Mouse (Mus musculus): ENCODE results near the gene Crtc3. TPM values are rescaled to one million over a fixed set of nuclear protein-coding genes. Genes with fewer than 3 reads are reported as not detected.
A peak's percentile ranks its signal among the peaks of the same experiment; 100 is the strongest.

The Crtc3 gene
- polyA plus RNA-seq, 1 experiment from 2014 or later = 33.5 TPM

- no peak overlapping the region for H3K4me3 ChIP-seq (replicated peaks)
- H3K36me3 ChIP-seq = no peaks in the 10 kb centered on the region; the same call in 1 of the 2 replicates
- H3K27me3 ChIP-seq = no peaks in the 10 kb centered on the region
- no peak overlapping the region for H3K9ac ChIP-seq
- WGBS = 83% methylated on average over 7 of the region's 7 CpGs
- H3K9me3 ChIP-seq (replicated peaks) = no peaks in the 10 kb centered on the region
- ATAC-seq (ENCODE audit: insufficient number of reproducible peaks, low FRiP score, low TSS enrichment, low read depth) = no peak
- H3K4me1 ChIP-seq = peaks cover 54% of the 10 kb centered on the region
- no peak overlapping the region for H3K4me2 ChIP-seq (replicated peaks)
- H3K27ac ChIP-seq (replicated peaks) = no peak overlapping the region
Measured at GRCm38 (mm10) chr7:80654393-80654792, 34.3 kb downstream of the Crtc3 start.

- ATAC-seq (ENCODE audit: insufficient number of reproducible peaks, low FRiP score, low TSS enrichment, low read depth) = no peak
- Histone ChIP-seq H3K27ac (replicated peaks) (no peak overlapping the region), H3K27me3 (no peaks in the 10 kb centered on the region), H3K9ac (no peak overlapping the region), H3K36me3 (no peaks in the 10 kb centered on the region; the same call in 1 of the 2 replicates), H3K4me1 (peaks cover 54% of the 10 kb centered on the region), H3K4me2 (replicated peaks) (no peak overlapping the region), H3K4me3 (replicated peaks) (no peak overlapping the region), H3K9me3 (replicated peaks) (no peaks in the 10 kb centered on the region)
- WGBS = 91% methylated on average over 7 of the region's 7 CpGs
Measured at GRCm38 (mm10) chr7:80653971-80654370, 34.7 kb downstream of the Crtc3 start.

GRCm38 (mm10) chr7:80653077-80653476 is 35.6 kb downstream of the Crtc3 start:
- Histone ChIP-seq H3K27ac (replicated peaks) (peak overlapping the region; percentile 71), H3K4me1 (peaks cover 52% of the 10 kb centered on the region), H3K4me3 (replicated peaks) (no peak overlapping the region), H3K27me3 (no peaks in the 10 kb centered on the region), H3K9ac (no peak overlapping the region), H3K36me3 (no peaks in the 10 kb centered on the region; the same call in 1 of the 2 replicates), H3K9me3 (replicated peaks) (no peaks in the 10 kb centered on the region), H3K4me2 (replicated peaks) (no peak overlapping the region)
- no peak for ATAC-seq (ENCODE audit: insufficient number of reproducible peaks, low FRiP score, low TSS enrichment, low read depth)
- whole genome bisulfite sequencing = 36% methylated on average over 10 of the region's 10 CpGs

- no peak for ATAC-seq (ENCODE audit: insufficient number of reproducible peaks, low FRiP score, low TSS enrichment, low read depth)
- H3K4me1 ChIP-seq = peaks cover 48% of the 10 kb centered on the region
- H3K36me3 ChIP-seq = no peaks in the 10 kb centered on the region; the same call in 1 of the 2 replicates
- H3K27me3 ChIP-seq = no peaks in the 10 kb centered on the region
- WGBS = 56% methylated on average over 5 of the region's 5 CpGs
- H3K4me2 ChIP-seq (replicated peaks) = no peak overlapping the region
- H3K9me3 ChIP-seq (replicated peaks) = no peaks in the 10 kb centered on the region
- H3K9ac ChIP-seq = no peak overlapping the region
- H3K27ac ChIP-seq (replicated peaks) = peak overlapping the region; percentile 71
- no peak overlapping the region for H3K4me3 ChIP-seq (replicated peaks)
Measured at GRCm38 (mm10) chr7:80652289-80652688, 36.4 kb downstream of the Crtc3 start.

GRCm38 (mm10) chr7:80647437-80647871 is 41.2 kb downstream of the Crtc3 start:
- H3K9me3 ChIP-seq (replicated peaks) = no peaks in the 10 kb centered on the region
- no peak overlapping the region for H3K4me2 ChIP-seq (replicated peaks)
- H3K27me3 ChIP-seq = no peaks in the 10 kb centered on the region
- 63% methylated on average over 7 of the region's 7 CpGs for WGBS
- H3K9ac ChIP-seq = no peak overlapping the region
- no peak overlapping the region for H3K27ac ChIP-seq (replicated peaks)
- no peak for ATAC-seq (ENCODE audit: insufficient number of reproducible peaks, low FRiP score, low TSS enrichment, low read depth)
- peaks cover 23% of the 10 kb centered on the region for H3K4me1 ChIP-seq
- no peaks in the 10 kb centered on the region; the same call in 1 of the 2 replicates for H3K36me3 ChIP-seq
- H3K4me3 ChIP-seq (replicated peaks) = no peak overlapping the region

GRCm38 (mm10) chr7:80646093-80647025 is 42.3 kb downstream of the Crtc3 start:
- Histone ChIP-seq H3K27me3 (no peaks in the 10 kb centered on the region), H3K4me3 (replicated peaks) (no peak overlapping the region), H3K4me2 (replicated peaks) (no peak overlapping the region), H3K36me3 (no peaks in the 10 kb centered on the region; the same call in 1 of the 2 replicates), H3K9ac (no peak overlapping the region), H3K4me1 (peaks cover 29% of the 10 kb centered on the region), H3K27ac (replicated peaks) (peak overlapping the region; percentile 11; the same call in 1 of the 2 replicates), H3K9me3 (replicated peaks) (no peaks in the 10 kb centered on the region)
- ATAC-seq (ENCODE audit: insufficient number of reproducible peaks, low FRiP score, low TSS enrichment, low read depth) = no peak
- 75% methylated on average over 10 of the region's 10 CpGs for WGBS

- H3K27ac ChIP-seq (replicated peaks) = 0 out of 2 replicates have a peak overlapping the region, but pooled peaks have one; percentile 12
- no peak overlapping the region for H3K4me2 ChIP-seq (replicated peaks)
- H3K36me3 ChIP-seq = no peaks in the 10 kb centered on the region
- H3K9ac ChIP-seq = no peak overlapping the region
- H3K9me3 ChIP-seq (replicated peaks) = no peaks in the 10 kb centered on the region
- no peak for ATAC-seq (ENCODE audit: insufficient number of reproducible peaks, low FRiP score, low TSS enrichment, low read depth)
- WGBS = 49% methylated on average over 8 of the region's 8 CpGs
- no peaks in the 10 kb centered on the region for H3K27me3 ChIP-seq
- H3K4me1 ChIP-seq = peaks cover 33% of the 10 kb centered on the region
- no peak overlapping the region for H3K4me3 ChIP-seq (replicated peaks)
Measured at GRCm38 (mm10) chr7:80642976-80643666, 45.6 kb downstream of the Crtc3 start.

GRCm38 (mm10) chr7:80642552-80642951 is 46.1 kb downstream of the Crtc3 start:
- Histone ChIP-seq H3K4me1 (peaks cover 33% of the 10 kb centered on the region), H3K9ac (no peak overlapping the region), H3K27me3 (no peaks in the 10 kb centered on the region), H3K36me3 (no peaks in the 10 kb centered on the region), H3K27ac (replicated peaks) (0 out of 2 replicates have a peak overlapping the region, but pooled peaks have one; percentile 12), H3K4me2 (replicated peaks) (no peak overlapping the region), H3K4me3 (replicated peaks) (no peak overlapping the region), H3K9me3 (replicated peaks) (no peaks in the 10 kb centered on the region)
- ATAC-seq (ENCODE audit: insufficient number of reproducible peaks, low FRiP score, low TSS enrichment, low read depth) = no peak
- 45% methylated on average over 5 of the region's 5 CpGs for WGBS

- Histone ChIP-seq H3K9me3 (replicated peaks) (no peaks in the 10 kb centered on the region), H3K36me3 (no peaks in the 10 kb centered on the region), H3K27ac (replicated peaks) (0 out of 2 replicates have a peak overlapping the region, but pooled peaks have one; percentile 12), H3K4me3 (replicated peaks) (no peak overlapping the region), H3K9ac (no peak overlapping the region), H3K27me3 (no peaks in the 10 kb centered on the region), H3K4me2 (replicated peaks) (no peak overlapping the region), H3K4me1 (peaks cover 37% of the 10 kb centered on the region)
- ATAC-seq (ENCODE audit: insufficient number of reproducible peaks, low FRiP score, low TSS enrichment, low read depth) = no peak; the same call in 1 of the 2 replicates
- WGBS = 72% methylated on average over 7 of the region's 7 CpGs
Measured at GRCm38 (mm10) chr7:80641899-80642298, 46.8 kb downstream of the Crtc3 start.

GRCm38 (mm10) chr7:80641497-80641896 is 47.2 kb downstream of the Crtc3 start:
- 19% methylated on average over 4 of the region's 4 CpGs for WGBS
- Histone ChIP-seq H3K27ac (replicated peaks) (no peak overlapping the region), H3K4me1 (peaks cover 41% of the 10 kb centered on the region), H3K36me3 (no peaks in the 10 kb centered on the region), H3K4me2 (replicated peaks) (no peak overlapping the region), H3K9ac (no peak overlapping the region), H3K27me3 (no peaks in the 10 kb centered on the region), H3K9me3 (replicated peaks) (no peaks in the 10 kb centered on the region), H3K4me3 (replicated peaks) (no peak overlapping the region)
- no peak for ATAC-seq (ENCODE audit: insufficient number of reproducible peaks, low FRiP score, low TSS enrichment, low read depth)

GRCm38 (mm10) chr7:80639981-80640380 is 48.7 kb downstream of the Crtc3 start:
- no peaks in the 10 kb centered on the region for H3K9me3 ChIP-seq (replicated peaks)
- H3K27me3 ChIP-seq = no peaks in the 10 kb centered on the region
- no peak overlapping the region for H3K4me3 ChIP-seq (replicated peaks)
- H3K27ac ChIP-seq (replicated peaks) = no peak overlapping the region
- H3K4me1 ChIP-seq = peaks cover 44% of the 10 kb centered on the region
- 85% methylated on average over 3 of the region's 3 CpGs for WGBS
- no peak overlapping the region for H3K4me2 ChIP-seq (replicated peaks)
- ATAC-seq (ENCODE audit: insufficient number of reproducible peaks, low FRiP score, low TSS enrichment, low read depth) = no peak
- H3K36me3 ChIP-seq = no peaks in the 10 kb centered on the region
- no peak overlapping the region for H3K9ac ChIP-seq

Measured in embryonic facial prominence, embryonic 15.5 days (tissue).